Mouse (Mus musculus): ENCODE measurements around the gene Akain1. TPM values are rescaled to one million over a fixed set of nuclear protein-coding genes. Genes with fewer than 3 reads are reported as not detected.

Akain1 gene
- polyA plus RNA-seq, 1 experiment from 2014 or later: 2.8 TPM

Other genes starting within 250 kb of the Akain1 start
- gene Zbtb14, start 56.3 kb upstream of the Akain1 start, polyA plus RNA-seq (2015; fragmentation: Nextera tagmentation; extraction: Ambion mirVana): 24.9 and 26.5 TPM in 2 replicates